Mouse (Mus musculus): ENCODE measurements around the gene 2210016L21Rik. TPM values are rescaled to one million over a fixed set of nuclear protein-coding genes. Genes with fewer than 3 reads are reported as not detected.

2210016L21Rik gene
- polyA plus RNA-seq, 1 experiment from 2014 or later = 63.3 TPM

DNA sequence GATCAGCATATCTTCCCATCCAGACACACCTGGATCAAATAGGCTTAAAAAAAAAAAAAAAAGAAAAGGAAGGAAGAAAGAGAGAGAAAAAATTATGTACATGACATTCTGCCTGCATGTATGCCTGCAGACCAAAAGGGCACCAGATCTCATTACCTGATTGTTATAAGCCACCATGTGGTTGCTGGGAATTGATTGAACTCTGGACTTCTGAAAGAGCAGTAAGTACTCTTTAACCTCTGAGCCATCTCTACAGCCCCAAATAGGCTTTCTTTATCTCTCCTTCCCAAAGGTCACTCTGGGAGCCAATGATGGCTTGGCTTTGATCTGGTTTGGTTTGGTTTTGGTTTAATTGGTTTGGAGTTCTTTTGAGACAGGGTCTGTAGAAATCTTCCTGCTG, 43.1 kb downstream of the 2210016L21Rik start:
- no peak overlapping the region for H3K9ac ChIP-seq (replicated peaks; ENCODE audit: low read length)
- H3K27me3 ChIP-seq (ENCODE audit: insufficient read depth, low read length) = no peaks in the 10 kb centered on the region
- 0 out of 2 replicates have a peak, but pooled peaks cover 2% of the 10 kb centered on the region for H3K9me3 ChIP-seq (ENCODE audit: low read length)
- H3K4me2 ChIP-seq (replicated peaks; ENCODE audit: low read depth, low read length) = no peak overlapping the region
- no peak overlapping the region for H3K4me3 ChIP-seq (ENCODE audit: low read length)
- ATAC-seq (ENCODE audit: low FRiP score, low TSS enrichment) = no peak
- no peaks in the 10 kb centered on the region for H3K36me3 ChIP-seq (ENCODE audit: insufficient read depth, low read length)
- no peak overlapping the region for H3K27ac ChIP-seq (ENCODE audit: low read length)
- H3K4me1 ChIP-seq (ENCODE audit: insufficient read depth, low read length) = peaks cover 5% of the 10 kb centered on the region

DNA sequence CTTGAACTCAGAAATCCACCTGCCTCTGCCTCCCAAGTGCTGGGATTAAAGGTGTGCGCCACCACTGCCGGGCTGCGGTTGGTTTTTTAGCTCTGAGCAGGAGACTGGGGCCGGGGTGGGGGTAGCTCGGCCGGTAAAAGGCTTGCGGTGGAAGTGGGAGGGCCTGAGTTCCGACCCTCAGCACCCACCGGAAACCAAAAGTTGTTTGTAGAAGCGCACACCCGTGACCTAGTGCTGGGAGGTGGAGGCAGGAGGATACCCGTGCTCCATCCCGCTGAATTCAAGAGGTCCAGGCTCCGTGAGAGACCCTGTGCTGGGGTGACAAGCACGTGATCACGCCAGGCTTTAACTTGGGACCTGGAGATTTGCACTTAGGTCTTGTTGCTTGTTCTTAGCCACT, 54.5 kb downstream of the 2210016L21Rik start:
- H3K27ac ChIP-seq (ENCODE audit: low read length) = no peak overlapping the region
- H3K4me3 ChIP-seq (ENCODE audit: low read length) = no peak overlapping the region
- no peaks in the 10 kb centered on the region for H3K27me3 ChIP-seq (ENCODE audit: insufficient read depth, low read length)
- no peaks in the 10 kb centered on the region for H3K4me1 ChIP-seq (ENCODE audit: insufficient read depth, low read length)
- 74% methylated on average over 16 of the region's 16 CpGs for WGBS
- no peaks in the 10 kb centered on the region for H3K9me3 ChIP-seq (ENCODE audit: low read length)
- ATAC-seq (ENCODE audit: low FRiP score, low TSS enrichment) = no peak
- H3K36me3 ChIP-seq (ENCODE audit: insufficient read depth, low read length) = no peaks in the 10 kb centered on the region
- H3K9ac ChIP-seq (replicated peaks; ENCODE audit: low read length) = no peak overlapping the region
- H3K4me2 ChIP-seq (replicated peaks; ENCODE audit: low read depth, low read length) = no peak overlapping the region

DNA sequence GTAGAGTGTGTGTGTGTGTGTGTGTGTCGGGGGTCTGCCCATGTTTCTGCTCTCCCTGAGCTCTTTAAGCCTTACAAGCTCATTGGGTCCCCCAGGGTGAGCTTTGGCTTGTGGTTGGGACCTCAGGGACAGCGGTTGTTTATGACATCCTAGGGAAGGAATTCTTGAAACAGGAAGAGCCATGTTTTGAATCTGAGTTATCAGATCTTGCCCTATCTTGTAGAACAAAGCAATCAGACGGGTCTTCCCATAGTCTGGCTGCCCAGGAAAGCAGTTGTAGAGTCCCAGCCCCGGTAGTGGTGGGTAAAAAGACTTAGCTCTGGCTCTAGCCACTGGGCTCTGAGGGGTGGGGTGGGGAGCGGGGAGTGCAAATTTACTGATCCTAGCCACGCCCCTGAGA, 55.4 kb downstream of the 2210016L21Rik start:
- ATAC-seq (ENCODE audit: low FRiP score, low TSS enrichment) = no peak
- Histone ChIP-seq H3K4me3 (ENCODE audit: low read length) (no peak overlapping the region), H3K4me2 (replicated peaks; ENCODE audit: low read depth, low read length) (no peak overlapping the region), H3K27me3 (ENCODE audit: insufficient read depth, low read length) (no peaks in the 10 kb centered on the region), H3K4me1 (ENCODE audit: insufficient read depth, low read length) (no peaks in the 10 kb centered on the region), H3K9me3 (ENCODE audit: low read length) (no peaks in the 10 kb centered on the region), H3K27ac (ENCODE audit: low read length) (no peak overlapping the region), H3K9ac (replicated peaks; ENCODE audit: low read length) (no peak overlapping the region), H3K36me3 (ENCODE audit: insufficient read depth, low read length) (no peaks in the 10 kb centered on the region)
- 69% methylated on average over 6 of the region's 6 CpGs for WGBS

Other genes with a start within 250 kb of the 2210016L21Rik start
- gene Tchp, start 234.4 kb upstream of the 2210016L21Rik start, polyA plus RNA-seq (2015; fragmentation: Nextera tagmentation; extraction: Ambion mirVana) = 15.5 and 16.1 TPM in 2 replicates
- gene Ankrd13a, start 167.5 kb upstream of the 2210016L21Rik start, polyA plus RNA-seq (2015; fragmentation: Nextera tagmentation; extraction: Ambion mirVana) = 15.6 and 33.9 TPM in 2 replicates
- gene Git2, start 166.6 kb upstream of the 2210016L21Rik start, polyA plus RNA-seq (2015; fragmentation: Nextera tagmentation; extraction: Ambion mirVana) = 45.7 and 50.1 TPM in 2 replicates
- 105 and 111 TPM in 2 replicates for gene 1500011B03Rik, start 118.7 kb upstream of the 2210016L21Rik start, polyA plus RNA-seq (2015; fragmentation: Nextera tagmentation; extraction: Ambion mirVana)
- gene 4930519G04Rik, start 88.5 kb upstream of the 2210016L21Rik start, polyA plus RNA-seq (2015; fragmentation: Nextera tagmentation; extraction: Ambion mirVana) = not detected in 2 replicates
- gene Gm9936, start 83.5 kb upstream of the 2210016L21Rik start, polyA plus RNA-seq (2015; fragmentation: Nextera tagmentation; extraction: Ambion mirVana) = not detected in 2 replicates
- 4.5 and 4.8 TPM in 2 replicates for gene Oasl2, start 45.2 kb upstream of the 2210016L21Rik start, polyA plus RNA-seq (2015; fragmentation: Nextera tagmentation; extraction: Ambion mirVana)
- gene Oasl1, start 18.9 kb upstream of the 2210016L21Rik start, polyA plus RNA-seq (2015; fragmentation: Nextera tagmentation; extraction: Ambion mirVana) = 1.5 and 2.1 TPM in 2 replicates
- 12.6 and 15.4 TPM in 2 replicates for gene Hnf1a, start 28.9 kb downstream of the 2210016L21Rik start, polyA plus RNA-seq (2015; fragmentation: Nextera tagmentation; extraction: Ambion mirVana)
- 12.3 and 13.6 TPM in 2 replicates for gene Sppl3, start 69.0 kb downstream of the 2210016L21Rik start, polyA plus RNA-seq (2015; fragmentation: Nextera tagmentation; extraction: Ambion mirVana)
- gene Gm10401, start 156.1 kb downstream of the 2210016L21Rik start, polyA plus RNA-seq (2015; fragmentation: Nextera tagmentation; extraction: Ambion mirVana) = 28.2 and 34.7 TPM in 2 replicates
- 98.1 and 106 TPM in 2 replicates for gene Acads, start 177.2 kb downstream of the 2210016L21Rik start, polyA plus RNA-seq (2015; fragmentation: Nextera tagmentation; extraction: Ambion mirVana)
- gene Unc119b, start 192.8 kb downstream of the 2210016L21Rik start, polyA plus RNA-seq (2015; fragmentation: Nextera tagmentation; extraction: Ambion mirVana) = 53.5 and 54.8 TPM in 2 replicates
- 85.0 and 86.2 TPM in 2 replicates for gene Mlec, start 216.0 kb downstream of the 2210016L21Rik start, polyA plus RNA-seq (2015; fragmentation: Nextera tagmentation; extraction: Ambion mirVana)

Measured in kidney, embryonic 16.5 days (tissue).